Mouse (Mus musculus): ENCODE data around the gene Trim38. TPM values are rescaled to one million over a fixed set of nuclear protein-coding genes. Genes with fewer than 3 reads are reported as not detected.
"Not testable (repeated sequence)": the region's sequence is repeated elsewhere in the genome, so short reads cannot be mapped to it uniquely, and the experiment has no call there.

Trim38 gene
- polyA plus RNA-seq, 1 experiment from 2014 or later: 0.11 TPM

DNA sequence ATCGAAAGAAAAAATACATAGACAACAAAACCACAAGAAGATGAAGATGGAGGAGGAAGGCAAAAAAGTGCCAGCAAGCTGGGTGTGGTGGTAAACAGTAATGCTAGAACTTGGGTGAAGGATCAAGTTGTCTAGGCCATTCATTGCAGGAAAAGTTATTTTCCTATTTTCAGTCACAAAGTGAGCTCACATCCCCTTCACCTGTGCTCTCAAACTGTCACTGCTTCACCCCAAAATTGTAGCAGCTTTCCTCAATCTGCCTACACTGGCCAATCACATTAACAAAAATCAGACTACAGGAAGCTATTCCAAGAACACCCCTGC is 9.8 kb upstream of the Trim38 start:
- Histone ChIP-seq H3K4me2 (ENCODE audit: low read depth, low read length) (peak overlapping the region; percentile 65), H3K36me3 (ENCODE audit: control insufficient read depth, insufficient read depth, low read length) (no peaks in the 10 kb centered on the region), H3K9me3 (ENCODE audit: control insufficient read depth, low read length) (no peaks in the 10 kb centered on the region), H3K27ac (ENCODE audit: low read length) (peak overlapping the region; percentile 93), H3K27me3 (replicated peaks; ENCODE audit: control insufficient read depth, insufficient read depth, low read length) (no peaks in the 10 kb centered on the region), H3K9ac (ENCODE audit: low read depth, low read length) (no peak overlapping the region; the same call in 1 of the 2 replicates), H3K4me1 (ENCODE audit: control insufficient read depth, insufficient read depth, low read length) (peaks cover 26% of the 10 kb centered on the region), H3K4me3 (ENCODE audit: low read length) (peak overlapping the region; percentile 50)
- 75% methylated on average over 1 of the region's 1 CpGs for WGBS
- no peak for ATAC-seq

DNA sequence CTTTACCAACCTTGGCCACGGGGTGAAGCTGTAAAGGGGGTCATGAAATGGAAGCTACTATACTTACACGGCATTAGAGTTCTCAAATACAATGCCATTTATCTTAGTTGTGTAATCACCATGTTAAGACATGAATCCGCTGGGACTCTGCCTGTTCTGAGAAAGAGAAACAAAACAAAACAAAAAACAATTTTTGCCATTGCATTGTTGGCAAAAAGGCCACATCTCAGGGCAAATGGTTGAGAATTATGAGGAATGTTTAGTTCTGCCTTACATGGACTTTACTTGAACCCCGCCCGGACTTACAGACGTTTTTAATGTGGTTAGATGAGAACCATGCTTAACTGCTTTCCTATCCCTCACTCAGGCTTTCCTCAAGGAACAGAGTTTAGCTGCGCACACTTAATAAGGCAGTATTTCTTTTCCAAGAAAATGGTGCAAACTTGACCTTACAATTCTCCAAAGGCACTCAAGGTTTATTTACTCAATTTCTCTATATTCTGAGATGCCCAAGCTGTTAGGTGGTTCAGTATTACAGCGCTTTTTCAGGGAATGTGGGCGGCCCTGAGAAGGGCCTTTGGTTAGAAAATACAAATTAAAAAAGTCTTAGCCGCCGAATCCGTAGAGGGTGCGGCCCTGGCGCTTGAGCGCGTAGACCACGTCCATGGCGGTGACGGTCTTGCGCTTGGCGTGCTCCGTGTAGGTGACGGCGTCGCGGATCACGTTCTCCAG is 9.3 kb upstream of the Trim38 start:
- Histone ChIP-seq H3K36me3 (ENCODE audit: control insufficient read depth, insufficient read depth, low read length) (no peaks in the 10 kb centered on the region), H3K4me1 (ENCODE audit: control insufficient read depth, insufficient read depth, low read length) (peaks cover 26% of the 10 kb centered on the region), H3K4me3 (ENCODE audit: low read length) (peak overlapping the region; percentile 50), H3K9ac (ENCODE audit: low read depth, low read length) (peak overlapping the region; percentile 64), H3K27ac (ENCODE audit: low read length) (peak overlapping the region; percentile 93), H3K9me3 (ENCODE audit: control insufficient read depth, low read length) (no peaks in the 10 kb centered on the region), H3K27me3 (replicated peaks; ENCODE audit: control insufficient read depth, insufficient read depth, low read length) (no peaks in the 10 kb centered on the region), H3K4me2 (ENCODE audit: low read depth, low read length) (peak overlapping the region; percentile 65)
- 1% methylated on average over 20 of the region's 27 CpGs for WGBS
- ATAC-seq: no peak; the same call in 1 of the 2 replicates

- H3K36me3 ChIP-seq (ENCODE audit: control insufficient read depth, insufficient read depth, low read length): no peaks in the 10 kb centered on the region
- peak within 1 kb of the TSS; percentile 50 for H3K4me3 ChIP-seq (ENCODE audit: low read length)
- H3K4me1 ChIP-seq (ENCODE audit: control insufficient read depth, insufficient read depth, low read length): peaks cover 26% of the 10 kb centered on the region
- under 1% methylated on average over 64 of the region's 72 CpGs for WGBS
- peak within 1 kb of the TSS; percentile 69 for H3K9ac ChIP-seq (ENCODE audit: low read depth, low read length)
- H3K4me2 ChIP-seq (ENCODE audit: low read depth, low read length): peak within 1 kb of the TSS; percentile 89
- peak within 1 kb of the TSS; percentile 93 for H3K27ac ChIP-seq (ENCODE audit: low read length)
- ATAC-seq: peak; percentile 68
- H3K9me3 ChIP-seq (ENCODE audit: control insufficient read depth, low read length): no peaks in the 10 kb centered on the region
- no peaks in the 10 kb centered on the region for H3K27me3 ChIP-seq (replicated peaks; ENCODE audit: control insufficient read depth, insufficient read depth, low read length)
Measured at GRCm38 (mm10) chr13:23760972-23761864, 8.5 kb upstream of the Trim38 start, which contains the start of gene Hist1h4a. Gene Hist1h4a (minus strand): TSS chr13:23761230.

GRCm38 (mm10) chr13:23761871-23762821 is 7.6 kb upstream of the Trim38 start, which contains the start of gene Hist1h3a:
Gene Hist1h3a (minus strand): TSS chr13:23762386.
- not testable (repeated sequence) for H3K27me3 ChIP-seq (replicated peaks; ENCODE audit: control insufficient read depth, insufficient read depth, low read length); H3K9me3 ChIP-seq (ENCODE audit: control insufficient read depth, low read length); H3K36me3 ChIP-seq (ENCODE audit: control insufficient read depth, insufficient read depth, low read length)
- H3K4me2 ChIP-seq (ENCODE audit: low read depth, low read length): peak within 1 kb of the TSS; percentile 89
- H3K4me3 ChIP-seq (ENCODE audit: low read length): peak within 1 kb of the TSS; percentile 53
- under 1% methylated on average over 27 of the region's 52 CpGs for WGBS
- peak; percentile 66 for ATAC-seq
- peak within 1 kb of the TSS; percentile 69 for H3K9ac ChIP-seq (ENCODE audit: low read depth, low read length)
- H3K27ac ChIP-seq (ENCODE audit: low read length): peak within 1 kb of the TSS; percentile 97
- peaks cover 26% of the 10 kb centered on the region for H3K4me1 ChIP-seq (ENCODE audit: control insufficient read depth, insufficient read depth, low read length)

GRCm38 (mm10) chr13:23763242-23763585 is 6.5 kb upstream of the Trim38 start:
- no peaks in the 10 kb centered on the region for H3K9me3 ChIP-seq (ENCODE audit: control insufficient read depth, low read length)
- WGBS: 1% methylated on average over 10 of the region's 10 CpGs
- H3K4me1 ChIP-seq (ENCODE audit: control insufficient read depth, insufficient read depth, low read length): peaks cover 22% of the 10 kb centered on the region
- peak overlapping the region; percentile 60 for H3K9ac ChIP-seq (ENCODE audit: low read depth, low read length)
- peak overlapping the region; percentile 53 for H3K4me3 ChIP-seq (ENCODE audit: low read length)
- ATAC-seq: no peak
- H3K27me3 ChIP-seq (replicated peaks; ENCODE audit: control insufficient read depth, insufficient read depth, low read length): no peaks in the 10 kb centered on the region
- peak overlapping the region; percentile 89 for H3K4me2 ChIP-seq (ENCODE audit: low read depth, low read length)
- no peaks in the 10 kb centered on the region for H3K36me3 ChIP-seq (ENCODE audit: control insufficient read depth, insufficient read depth, low read length)
- peak overlapping the region; percentile 97 for H3K27ac ChIP-seq (ENCODE audit: low read length)

DNA sequence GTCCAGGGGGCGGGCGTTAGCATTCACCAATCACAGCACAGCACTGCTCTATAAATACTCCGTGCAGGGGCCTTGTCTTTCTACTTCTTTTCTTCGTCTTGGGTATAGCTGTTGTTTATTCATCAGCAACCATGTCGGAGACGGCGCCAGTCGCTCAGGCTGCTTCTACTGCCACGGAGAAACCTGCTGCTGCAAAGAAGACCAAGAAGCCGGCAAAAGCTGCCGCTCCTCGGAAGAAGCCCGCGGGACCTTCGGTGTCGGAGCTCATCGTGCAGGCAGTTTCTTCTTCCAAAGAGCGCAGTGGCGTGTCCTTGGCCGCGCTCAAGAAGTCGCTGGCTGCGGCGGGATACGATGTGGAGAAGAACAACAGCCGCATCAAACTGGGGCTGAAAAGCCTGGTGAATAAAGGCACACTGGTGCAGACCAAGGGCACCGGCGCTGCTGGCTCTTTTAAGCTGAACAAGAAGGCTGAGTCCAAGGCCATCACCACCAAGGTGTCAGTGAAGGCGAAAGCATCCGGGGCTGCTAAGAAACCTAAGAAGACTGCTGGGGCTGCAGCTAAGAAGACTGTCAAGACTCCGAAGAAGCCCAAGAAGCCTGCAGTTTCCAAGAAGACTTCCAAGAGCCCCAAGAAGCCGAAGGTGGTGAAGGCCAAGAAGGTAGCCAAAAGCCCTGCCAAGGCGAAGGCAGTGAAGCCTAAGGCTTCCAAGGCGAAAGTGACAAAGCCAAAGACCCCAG is 6.0 kb upstream of the Trim38 start, which contains the start of gene Hist1h1a:
TSS of gene Hist1h1a (plus strand) at position 81 of the 738 bp plus-strand sequence.
- Histone ChIP-seq H3K27ac (ENCODE audit: low read length) (peak within 1 kb of the TSS; percentile 97), H3K9ac (ENCODE audit: low read depth, low read length) (peak within 1 kb of the TSS; percentile 73), H3K4me1 (ENCODE audit: control insufficient read depth, insufficient read depth, low read length) (peaks cover 22% of the 10 kb centered on the region), H3K9me3 (ENCODE audit: control insufficient read depth, low read length) (no peaks in the 10 kb centered on the region), H3K27me3 (replicated peaks; ENCODE audit: control insufficient read depth, insufficient read depth, low read length) (no peaks in the 10 kb centered on the region), H3K4me3 (ENCODE audit: low read length) (peak within 1 kb of the TSS; percentile 53), H3K4me2 (ENCODE audit: low read depth, low read length) (peak within 1 kb of the TSS; percentile 89), H3K36me3 (ENCODE audit: control insufficient read depth, insufficient read depth, low read length) (no peaks in the 10 kb centered on the region)
- 4% methylated on average over 34 of the region's 34 CpGs for WGBS
- ATAC-seq: peak; percentile 69

GRCm38 (mm10) chr13:23764324-23765171 is 5.2 kb upstream of the Trim38 start:
- Histone ChIP-seq H3K4me3 (ENCODE audit: low read length) (peak overlapping the region; percentile 53), H3K9me3 (ENCODE audit: control insufficient read depth, low read length) (no peaks in the 10 kb centered on the region), H3K27ac (ENCODE audit: low read length) (peak overlapping the region; percentile 97), H3K4me2 (ENCODE audit: low read depth, low read length) (peak overlapping the region; percentile 89), H3K9ac (ENCODE audit: low read depth, low read length) (peak overlapping the region; percentile 73), H3K27me3 (replicated peaks; ENCODE audit: control insufficient read depth, insufficient read depth, low read length) (no peaks in the 10 kb centered on the region), H3K36me3 (ENCODE audit: control insufficient read depth, insufficient read depth, low read length) (no peaks in the 10 kb centered on the region), H3K4me1 (ENCODE audit: control insufficient read depth, insufficient read depth, low read length) (peaks cover 22% of the 10 kb centered on the region)
- WGBS: 37% methylated on average over 12 of the region's 12 CpGs
- no peak for ATAC-seq

- ATAC-seq: no peak
- Histone ChIP-seq H3K27ac (ENCODE audit: low read length) (no peak overlapping the region), H3K4me2 (ENCODE audit: low read depth, low read length) (no peak overlapping the region), H3K4me3 (ENCODE audit: low read length) (no peak overlapping the region), H3K9me3 (ENCODE audit: control insufficient read depth, low read length) (no peaks in the 10 kb centered on the region), H3K4me1 (ENCODE audit: control insufficient read depth, insufficient read depth, low read length) (peaks cover 18% of the 10 kb centered on the region), H3K36me3 (ENCODE audit: control insufficient read depth, insufficient read depth, low read length) (no peaks in the 10 kb centered on the region), H3K27me3 (replicated peaks; ENCODE audit: control insufficient read depth, insufficient read depth, low read length) (no peaks in the 10 kb centered on the region), H3K9ac (ENCODE audit: low read depth, low read length) (no peak overlapping the region)
- WGBS: 75% methylated on average over 1 of the region's 1 CpGs
Measured at GRCm38 (mm10) chr13:23765172-23765513, 4.6 kb upstream of the Trim38 start.

Measured in intestine, embryonic 16.5 days (tissue).